Comparison of ENCODE assay signal across 8 mouse cellular contexts in the genomic region with DNA sequence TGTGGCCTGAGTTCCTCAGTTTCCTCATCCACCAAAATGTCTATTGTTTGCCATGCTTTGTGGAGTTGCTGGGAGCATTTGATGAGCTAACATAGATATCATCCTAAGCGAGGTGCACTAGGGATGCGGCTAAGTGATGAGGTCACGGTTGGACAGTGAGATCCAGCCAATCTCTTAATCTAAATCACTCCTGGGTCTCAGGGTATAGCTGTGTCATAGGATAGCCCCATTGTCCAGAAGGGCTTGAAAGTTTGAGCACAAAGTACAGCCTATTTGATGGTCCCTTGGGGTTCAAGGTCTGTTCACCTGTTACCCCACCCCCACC. TPM values are rescaled to one million over a fixed set of nuclear protein-coding genes. Genes with fewer than 3 reads are reported as not detected.
DNase-seq lines count a peak whose midpoint lies in the region; ATAC-seq lines count a peak whose summit lies in the region.

No protein-coding gene starts in this region.

- H3K4me2 ChIP-seq in kidney, embryonic 16.5 days (replicated peaks; ENCODE audit: low read depth, low read length) = 0 out of 2 replicates have a peak overlapping the region, but pooled peaks have one; percentile 94
- H3K4me2 ChIP-seq in intestine, embryonic 15.5 days (replicated peaks) = peak overlapping the region; percentile 96; the same call in 1 of the 2 replicates
- peak overlapping the region; percentile 95 for H3K4me2 ChIP-seq in midbrain, embryonic 16.5 days (ENCODE audit: low read length)

- no peaks in the 10 kb centered on the region for H3K9me3 ChIP-seq in kidney, embryonic 16.5 days (ENCODE audit: low read length)
- H3K9me3 ChIP-seq in forebrain, embryonic 10.5 days = no peaks in the 10 kb centered on the region
- no peaks in the 10 kb centered on the region for H3K9me3 ChIP-seq in intestine, embryonic 15.5 days
- H3K9me3 ChIP-seq in midbrain, embryonic 16.5 days (replicated peaks; ENCODE audit: control insufficient read depth, low read length, poor library complexity, severe bottlenecking) = no peaks in the 10 kb centered on the region

- H3K4me3 ChIP-seq in kidney, embryonic 16.5 days (ENCODE audit: low read length) = no peak overlapping the region
- H3K4me3 ChIP-seq in forebrain, embryonic 10.5 days = peak overlapping the region; percentile 67
- no peak overlapping the region for H3K4me3 ChIP-seq in intestine, embryonic 15.5 days (replicated peaks)
- no peak overlapping the region for H3K4me3 ChIP-seq in midbrain, embryonic 16.5 days (ENCODE audit: low read depth, low read length)

- no peak overlapping the region for H3K9ac ChIP-seq in kidney, embryonic 16.5 days (replicated peaks; ENCODE audit: low read length)
- 0 out of 2 replicates have a peak overlapping the region, but pooled peaks have one; percentile 68 for H3K9ac ChIP-seq in intestine, embryonic 15.5 days
- H3K9ac ChIP-seq in midbrain, embryonic 16.5 days (ENCODE audit: low read depth, low read length) = no peak overlapping the region; the same call in 1 of the 2 replicates

- peaks cover 15% of the 10 kb centered on the region for H3K27me3 ChIP-seq in kidney, embryonic 16.5 days (ENCODE audit: insufficient read depth, low read length)
- peaks cover 59% of the 10 kb centered on the region for H3K27me3 ChIP-seq in forebrain, embryonic 10.5 days (ENCODE audit: poor library complexity, severe bottlenecking)
- peaks cover 14% of the 10 kb centered on the region for H3K27me3 ChIP-seq in intestine, embryonic 15.5 days (replicated peaks)
- no peaks in the 10 kb centered on the region; the same call in 1 of the 2 replicates for H3K27me3 ChIP-seq in midbrain, embryonic 16.5 days (ENCODE audit: control insufficient read depth, insufficient read depth, low read depth, low read length)

- no peaks in the 10 kb centered on the region for H3K36me3 ChIP-seq in kidney, embryonic 16.5 days (ENCODE audit: insufficient read depth, low read length)
- H3K36me3 ChIP-seq in forebrain, embryonic 10.5 days (replicated peaks) = peaks cover 10% of the 10 kb centered on the region
- H3K36me3 ChIP-seq in intestine, embryonic 15.5 days = no peaks in the 10 kb centered on the region
- H3K36me3 ChIP-seq in midbrain, embryonic 16.5 days (ENCODE audit: control insufficient read depth, insufficient read depth, low read length) = no peaks in the 10 kb centered on the region

- peak overlapping the region; percentile 73 for H3K27ac ChIP-seq in kidney, embryonic 16.5 days (ENCODE audit: low read length)
- H3K27ac ChIP-seq in forebrain, embryonic 10.5 days = peak overlapping the region; percentile 90
- H3K27ac ChIP-seq in intestine, embryonic 15.5 days = peak overlapping the region; percentile 91
- H3K27ac ChIP-seq in midbrain, embryonic 16.5 days (ENCODE audit: low read length) = no peak overlapping the region

- peaks cover 61% of the 10 kb centered on the region for H3K4me1 ChIP-seq in kidney, embryonic 16.5 days (ENCODE audit: insufficient read depth, low read length)
- peaks cover 78% of the 10 kb centered on the region for H3K4me1 ChIP-seq in forebrain, embryonic 10.5 days
- peaks cover 70% of the 10 kb centered on the region for H3K4me1 ChIP-seq in intestine, embryonic 15.5 days (replicated peaks)
- peaks cover 50% of the 10 kb centered on the region for H3K4me1 ChIP-seq in midbrain, embryonic 16.5 days (ENCODE audit: control insufficient read depth, insufficient read depth, low read length)

- no peak for DNase-seq in kidney, postnatal 25 days
- no peak for DNase-seq in forebrain, embryonic 10.5 days (ENCODE audit: extremely low spot score, low spot score)
- DNase-seq in embryo, embryonic 9.5 days (ENCODE audit: extremely low spot score) = no peak
- no peak for DNase-seq in Muller cell, postnatal 12 days (ENCODE audit: inconsistent ontology term)
- DNase-seq in lung, postnatal 36 days = no peak

- WGBS in kidney, embryonic 16.5 days = 69% methylated on average over 3 of the region's 3 CpGs
- WGBS in forebrain, embryonic 10.5 days = 75% methylated on average over 3 of the region's 3 CpGs
- WGBS in intestine, embryonic 15.5 days = 70% methylated on average over 3 of the region's 3 CpGs
- WGBS in midbrain, embryonic 16.5 days = 70% methylated on average over 3 of the region's 3 CpGs

- ATAC-seq in kidney, embryonic 16.5 days (ENCODE audit: low FRiP score, low TSS enrichment) = no peak
- no peak for ATAC-seq in intestine, embryonic 15.5 days
- no peak for ATAC-seq in midbrain, embryonic 16.5 days

RNA-seq across cellular contexts. Expression of gene Ntn3, which starts 0.5 kb away (rescaled TPM):
- 4.3 and 4.8 TPM in 2 replicates for polyA plus RNA-seq in kidney, embryonic 16.5 days (2015; fragmentation: Nextera tagmentation; extraction: Ambion mirVana)
- polyA plus RNA-seq in forebrain, embryonic 10.5 days (2016; fragmentation: Nextera tagmentation; extraction: Ambion mirVana) = 2.3 and 2.9 TPM in 2 replicates
- polyA plus RNA-seq in intestine, embryonic 15.5 days (2015; fragmentation: Nextera tagmentation; extraction: Ambion mirVana) = 5.9 and 6.2 TPM in 2 replicates
- 3.9 and 4.4 TPM in 2 replicates for polyA plus RNA-seq in midbrain, embryonic 16.5 days (2015; fragmentation: Nextera tagmentation; extraction: Ambion mirVana)

RNA-seq across cellular contexts. Expression of gene Tbc1d24, which starts 4.5 kb away (rescaled TPM):
- polyA plus RNA-seq in kidney, embryonic 16.5 days (2015; fragmentation: Nextera tagmentation; extraction: Ambion mirVana) = 5.6 and 6.2 TPM in 2 replicates
- polyA plus RNA-seq in forebrain, embryonic 10.5 days (2016; fragmentation: Nextera tagmentation; extraction: Ambion mirVana) = 6.8 and 7.5 TPM in 2 replicates
- 4.7 and 5.9 TPM in 2 replicates for polyA plus RNA-seq in intestine, embryonic 15.5 days (2015; fragmentation: Nextera tagmentation; extraction: Ambion mirVana)
- 30.6 and 30.8 TPM in 2 replicates for polyA plus RNA-seq in midbrain, embryonic 16.5 days (2015; fragmentation: Nextera tagmentation; extraction: Ambion mirVana)

RNA-seq across cellular contexts. Expression of gene Tedc2, which starts 10.8 kb away (rescaled TPM):
- polyA plus RNA-seq in kidney, embryonic 16.5 days (2015; fragmentation: Nextera tagmentation; extraction: Ambion mirVana) = 12.2 and 13.4 TPM in 2 replicates
- polyA plus RNA-seq in forebrain, embryonic 10.5 days (2016; fragmentation: Nextera tagmentation; extraction: Ambion mirVana) = 22.1 and 22.6 TPM in 2 replicates
- 9.9 and 10.1 TPM in 2 replicates for polyA plus RNA-seq in intestine, embryonic 15.5 days (2015; fragmentation: Nextera tagmentation; extraction: Ambion mirVana)
- polyA plus RNA-seq in midbrain, embryonic 16.5 days (2015; fragmentation: Nextera tagmentation; extraction: Ambion mirVana) = 9.2 and 9.5 TPM in 2 replicates

RNA-seq across cellular contexts. Expression of gene Atp6v0c, which starts 40.4 kb away (rescaled TPM):
- polyA plus RNA-seq in kidney, embryonic 16.5 days (2015; fragmentation: Nextera tagmentation; extraction: Ambion mirVana) = 695 and 701 TPM in 2 replicates
- polyA plus RNA-seq in forebrain, embryonic 10.5 days (2016; fragmentation: Nextera tagmentation; extraction: Ambion mirVana) = 419 and 421 TPM in 2 replicates
- polyA plus RNA-seq in intestine, embryonic 15.5 days (2015; fragmentation: Nextera tagmentation; extraction: Ambion mirVana) = 572 and 634 TPM in 2 replicates
- 1,371 and 1,629 TPM in 2 replicates for polyA plus RNA-seq in midbrain, embryonic 16.5 days (2015; fragmentation: Nextera tagmentation; extraction: Ambion mirVana)

RNA-seq across cellular contexts. Expression of gene Ccnf, which starts 41.4 kb away (rescaled TPM):
- 69.2 and 73.5 TPM in 2 replicates for polyA plus RNA-seq in kidney, embryonic 16.5 days (2015; fragmentation: Nextera tagmentation; extraction: Ambion mirVana)
- polyA plus RNA-seq in forebrain, embryonic 10.5 days (2016; fragmentation: Nextera tagmentation; extraction: Ambion mirVana) = 126 and 128 TPM in 2 replicates
- 50.1 and 51.9 TPM in 2 replicates for polyA plus RNA-seq in intestine, embryonic 15.5 days (2015; fragmentation: Nextera tagmentation; extraction: Ambion mirVana)
- polyA plus RNA-seq in midbrain, embryonic 16.5 days (2015; fragmentation: Nextera tagmentation; extraction: Ambion mirVana) = 12.7 and 12.9 TPM in 2 replicates
